Mouse (Mus musculus): ENCODE measurements around the gene Foxj2. TPM values are rescaled to one million over a fixed set of nuclear protein-coding genes. Genes with fewer than 3 reads are reported as not detected.

Foxj2 gene
- 8.9 TPM for polyA plus RNA-seq (2017; shearing (Covaris generic))

GRCm38 (mm10) chr6:122819306-122820070 is at the start of gene Foxj2:
Gene Foxj2 (plus strand): TSS chr6:122819914.

GRCm38 (mm10) chr6:122801301-122801800 is 18.4 kb upstream of the Foxj2 start, which contains the start of gene Slc2a3:
Gene Slc2a3 (minus strand): TSS chr6:122801640.

GRCm38 (mm10) chr6:122855955-122856354 is 36.2 kb downstream of the Foxj2 start, which contains the start of gene C3ar1:
Gene C3ar1 (minus strand): TSS chr6:122856161.

GRCm38 (mm10) chr6:122873871-122874719 is 54.4 kb downstream of the Foxj2 start, which contains the start of gene Necap1:
Gene Necap1 (plus strand): TSS chr6:122874474.

Other genes with a start within 250 kb of the Foxj2 start
- gene Apobec1, start 217.5 kb upstream of the Foxj2 start, polyA plus RNA-seq (2017; shearing (Covaris generic)) = 34.3 TPM
- not detected for gene Gdf3, start 209.8 kb upstream of the Foxj2 start, polyA plus RNA-seq (2017; shearing (Covaris generic))
- gene Dppa3, start 193.5 kb upstream of the Foxj2 start, polyA plus RNA-seq (2017; shearing (Covaris generic)) = not detected
- gene Nanog, start 112.4 kb upstream of the Foxj2 start, polyA plus RNA-seq (2017; shearing (Covaris generic)) = not detected
- 134 TPM for gene Slc2a3, start 18.3 kb upstream of the Foxj2 start, polyA plus RNA-seq (2017; shearing (Covaris generic))
- not detected for gene C3ar1, start 36.2 kb downstream of the Foxj2 start, polyA plus RNA-seq (2017; shearing (Covaris generic))
- gene Necap1, start 54.6 kb downstream of the Foxj2 start, polyA plus RNA-seq (2017; shearing (Covaris generic)) = 39.8 TPM
- 0.62 TPM for gene Clec4a1, start 101.9 kb downstream of the Foxj2 start, polyA plus RNA-seq (2017; shearing (Covaris generic))
- gene Clec4a3, start 132.6 kb downstream of the Foxj2 start, polyA plus RNA-seq (2017; shearing (Covaris generic)) = 2.5 TPM
- gene Clec4a4, start 170.5 kb downstream of the Foxj2 start, polyA plus RNA-seq (2017; shearing (Covaris generic)) = not detected
- gene Clec4b1, start 230.0 kb downstream of the Foxj2 start, polyA plus RNA-seq (2017; shearing (Covaris generic)) = 0.82 TPM

Measured in inflammation-experienced regulatory T-cells, adult 16 weeks (primary cell).